Mouse (Mus musculus) stomach, postnatal 0 days (tissue): ENCODE measurements at regions not wholly inside any gene's neighbourhood (a gene's known extent, or its start where the extent isn't known, plus 50 kb on each side); places are given as distances from the start of the nearest gene placed in this dataset.

Experiments
- CTCF ChIP-seq: IDR thresholded peaks from 2 replicates; pipeline ENCODE4 v1.5.1; 2016; ENCODE audit warnings: antibody characterized with exemption, low read depth, mild to moderate bottlenecking, moderate library complexity
- EP300 ChIP-seq: optimal IDR thresholded peaks from 2 replicates; pipeline ENCODE3; 2016; ENCODE audit warnings: antibody characterized with exemption

GRCm38 (mm10) chr13:55962254-55962866, 126.4 kb upstream of the Pitx1 start:
- no peak for TF ChIP-seq EP300
- TF ChIP-seq CTCF: no peak
